Mouse (Mus musculus): ENCODE measurements around the gene Cdr2. TPM values are rescaled to one million over a fixed set of nuclear protein-coding genes. Genes with fewer than 3 reads are reported as not detected.
A peak's percentile ranks its signal among the peaks of the same experiment; 100 is the strongest.
"Not testable (repeated sequence)": the region's sequence is repeated elsewhere in the genome, so short reads cannot be mapped to it uniquely, and the experiment has no call there.

Cdr2 gene
- polyA plus RNA-seq, 1 experiment from 2014 or later = 18.1 TPM

- 78% methylated on average over 3 of the region's 3 CpGs for WGBS (ENCODE audit: insufficient replicate concordance)
These were observed 8.1 kb downstream of the Cdr2 start for GRCm38 (mm10) chr7:120974001-120974400.

GRCm38 (mm10) chr7:120972471-120972870 is 9.6 kb downstream of the Cdr2 start:
- not testable (repeated sequence) for H3K9me3 ChIP-seq (ENCODE audit: low read length); H3K36me3 ChIP-seq (replicated peaks; ENCODE audit: insufficient read depth, low read length); H3K4me3 ChIP-seq (ENCODE audit: low read depth, low read length); H3K4me2 ChIP-seq (ENCODE audit: low read depth, low read length); H3K9ac ChIP-seq (replicated peaks); H3K27me3 ChIP-seq (ENCODE audit: insufficient read depth, low read length); DNase-seq; ATAC-seq; H3K27ac ChIP-seq (ENCODE audit: low read depth)
- peaks cover 20% of the 10 kb centered on the region for H3K4me1 ChIP-seq (ENCODE audit: insufficient read depth)
- WGBS (ENCODE audit: insufficient replicate concordance) = 83% methylated on average over 2 of the region's 2 CpGs

More at GRCm38 (mm10) chr7:120974001-120974400, 8.1 kb downstream of the Cdr2 start:
- H3K4me1 ChIP-seq (ENCODE audit: insufficient read depth) = peaks cover 24% of the 10 kb centered on the region
- H3K9ac ChIP-seq (replicated peaks) = no peak overlapping the region
- H3K36me3 ChIP-seq (replicated peaks; ENCODE audit: insufficient read depth, low read length) = 0 out of 2 replicates have a peak, but pooled peaks cover 2% of the 10 kb centered on the region
- no peak overlapping the region for H3K27ac ChIP-seq (ENCODE audit: low read depth)
- 0 out of 2 replicates have a peak overlapping the region, but pooled peaks have one; percentile 9 for H3K4me2 ChIP-seq (ENCODE audit: low read depth, low read length)
- H3K4me3 ChIP-seq (ENCODE audit: low read depth, low read length) = no peak overlapping the region
- TF ChIP-seq EP300 (IDR thresholded peaks at IDR 0.05; ENCODE audit: low read depth) = no peak
- no peak for TF ChIP-seq CTCF (IDR thresholded peaks at IDR 0.05; ENCODE audit: low read depth)
- ATAC-seq (no peak), DNase-seq (no peak)
- H3K9me3 ChIP-seq (ENCODE audit: low read length) = no peaks in the 10 kb centered on the region
- H3K27me3 ChIP-seq (ENCODE audit: insufficient read depth, low read length) = no peaks in the 10 kb centered on the region

GRCm38 (mm10) chr7:120970112-120970511 is 12.0 kb downstream of the Cdr2 start:
- ATAC-seq (no peak), DNase-seq (no peak)
- Histone ChIP-seq H3K4me1 (ENCODE audit: insufficient read depth) (peaks cover 20% of the 10 kb centered on the region), H3K4me3 (ENCODE audit: low read depth, low read length) (no peak overlapping the region), H3K9ac (replicated peaks) (no peak overlapping the region), H3K36me3 (replicated peaks; ENCODE audit: insufficient read depth, low read length) (peaks cover 6% of the 10 kb centered on the region), H3K9me3 (ENCODE audit: low read length) (no peaks in the 10 kb centered on the region), H3K27ac (ENCODE audit: low read depth) (no peak overlapping the region), H3K27me3 (ENCODE audit: insufficient read depth, low read length) (no peaks in the 10 kb centered on the region), H3K4me2 (ENCODE audit: low read depth, low read length) (no peak overlapping the region)
- 80% methylated on average over 5 of the region's 5 CpGs for WGBS (ENCODE audit: insufficient replicate concordance)
- TF ChIP-seq CTCF (IDR thresholded peaks at IDR 0.05; ENCODE audit: low read depth) (no peak), EP300 (IDR thresholded peaks at IDR 0.05; ENCODE audit: low read depth) (no peak)

- peak; percentile 92 for ATAC-seq
- WGBS (ENCODE audit: insufficient replicate concordance) = 47% methylated on average over 7 of the region's 7 CpGs
- no peak for DNase-seq
- peaks cover 15% of the 10 kb centered on the region for H3K4me1 ChIP-seq (ENCODE audit: insufficient read depth)
- peak overlapping the region; percentile 56 for H3K27ac ChIP-seq (ENCODE audit: low read depth)
- H3K9ac ChIP-seq (replicated peaks) = no peak overlapping the region; the same call in 1 of the 2 replicates
- no peaks in the 10 kb centered on the region for H3K27me3 ChIP-seq (ENCODE audit: insufficient read depth, low read length)
- peaks cover 9% of the 10 kb centered on the region for H3K36me3 ChIP-seq (replicated peaks; ENCODE audit: insufficient read depth, low read length)
- TF ChIP-seq EP300 (IDR thresholded peaks at IDR 0.05; ENCODE audit: low read depth) (peak; percentile 84), CTCF (IDR thresholded peaks at IDR 0.05; ENCODE audit: low read depth) (no peak)
- no peak overlapping the region for H3K4me3 ChIP-seq (ENCODE audit: low read depth, low read length)
- H3K4me2 ChIP-seq (ENCODE audit: low read depth, low read length) = peak overlapping the region; percentile 53
- H3K9me3 ChIP-seq (ENCODE audit: low read length) = no peaks in the 10 kb centered on the region
These were observed 12.9 kb downstream of the Cdr2 start for GRCm38 (mm10) chr7:120969221-120969620.

- Histone ChIP-seq H3K4me1 (ENCODE audit: insufficient read depth) (no peaks in the 10 kb centered on the region), H3K4me2 (ENCODE audit: low read depth, low read length) (no peak overlapping the region), H3K9me3 (ENCODE audit: low read length) (no peaks in the 10 kb centered on the region), H3K27me3 (ENCODE audit: insufficient read depth, low read length) (no peaks in the 10 kb centered on the region), H3K36me3 (replicated peaks; ENCODE audit: insufficient read depth, low read length) (peaks cover 32% of the 10 kb centered on the region), H3K27ac (ENCODE audit: low read depth) (no peak overlapping the region), H3K4me3 (ENCODE audit: low read depth, low read length) (no peak overlapping the region), H3K9ac (replicated peaks) (no peak overlapping the region)
- TF ChIP-seq CTCF (IDR thresholded peaks at IDR 0.05; ENCODE audit: low read depth) (no peak), EP300 (IDR thresholded peaks at IDR 0.05; ENCODE audit: low read depth) (no peak)
- WGBS (ENCODE audit: insufficient replicate concordance) = 79% methylated on average over 5 of the region's 5 CpGs
- DNase-seq = no peak
- no peak for ATAC-seq
These were observed 19.0 kb downstream of the Cdr2 start for GRCm38 (mm10) chr7:120963126-120963525.

- Histone ChIP-seq H3K27me3 (ENCODE audit: insufficient read depth, low read length) (no peaks in the 10 kb centered on the region), H3K4me3 (ENCODE audit: low read depth, low read length) (no peak overlapping the region), H3K27ac (ENCODE audit: low read depth) (no peak overlapping the region), H3K4me2 (ENCODE audit: low read depth, low read length) (no peak overlapping the region), H3K36me3 (replicated peaks; ENCODE audit: insufficient read depth, low read length) (peaks cover 39% of the 10 kb centered on the region), H3K9me3 (ENCODE audit: low read length) (no peaks in the 10 kb centered on the region), H3K4me1 (ENCODE audit: insufficient read depth) (no peaks in the 10 kb centered on the region), H3K9ac (replicated peaks) (no peak overlapping the region)
- DNase-seq = no peak
- TF ChIP-seq CTCF (IDR thresholded peaks at IDR 0.05; ENCODE audit: low read depth) (no peak), EP300 (IDR thresholded peaks at IDR 0.05; ENCODE audit: low read depth) (no peak)
- 71% methylated on average over 3 of the region's 3 CpGs for WGBS (ENCODE audit: insufficient replicate concordance)
- ATAC-seq = no peak
These were observed 20.2 kb downstream of the Cdr2 start for GRCm38 (mm10) chr7:120961893-120962292.

GRCm38 (mm10) chr7:120960601-120961000 is 21.5 kb downstream of the Cdr2 start:
- WGBS (ENCODE audit: insufficient replicate concordance) = 92% methylated on average over 6 of the region's 6 CpGs
- peak; percentile 40 for TF ChIP-seq CTCF (IDR thresholded peaks at IDR 0.05; ENCODE audit: low read depth)
- TF ChIP-seq EP300 (IDR thresholded peaks at IDR 0.05; ENCODE audit: low read depth) = no peak
- Histone ChIP-seq H3K27me3 (ENCODE audit: insufficient read depth, low read length) (no peaks in the 10 kb centered on the region), H3K9ac (replicated peaks) (no peak overlapping the region), H3K36me3 (replicated peaks; ENCODE audit: insufficient read depth, low read length) (peaks cover 46% of the 10 kb centered on the region), H3K4me2 (ENCODE audit: low read depth, low read length) (no peak overlapping the region), H3K4me1 (ENCODE audit: insufficient read depth) (no peaks in the 10 kb centered on the region), H3K4me3 (ENCODE audit: low read depth, low read length) (no peak overlapping the region), H3K9me3 (ENCODE audit: low read length) (no peaks in the 10 kb centered on the region), H3K27ac (ENCODE audit: low read depth) (no peak overlapping the region)
- ATAC-seq (no peak), DNase-seq (no peak)

Data from liver, postnatal 0 days (tissue).